Mouse (Mus musculus): Measurements from ENCODE around the gene Slc35g2. TPM values are rescaled to one million over a fixed set of nuclear protein-coding genes. Genes with fewer than 3 reads are reported as not detected.

Slc35g2 gene
- total RNA-seq, 1 experiment from 2014 or later: 8.4 TPM

Other genes with a start within 250 kb of the Slc35g2 start
- 0.74 and 1.6 TPM in 2 replicates for gene Il20rb, start 84.3 kb downstream of the Slc35g2 start, total RNA-seq (2021)
- gene Nck1, start 25.0 kb downstream of the Slc35g2 start, total RNA-seq (2021): 51.4 and 55.7 TPM in 2 replicates
- 42.5 and 43.1 TPM in 2 replicates for gene Stag1, start 26.7 kb upstream of the Slc35g2 start, total RNA-seq (2021)

All from adrenal gland, postnatal 14 days (tissue).